Mouse (Mus musculus) kidney, postnatal 25 days (tissue): ENCODE measurements around the gene 1700016K19Rik.

Experiments used
- DNase-seq, 2 experiments: peaks; one replicate each; pipeline ENCODE4 v3.0.0; 2021; ENCODE audit warnings: mixed read lengths in 2 of 2

Gene 1700016K19Rik

GRCm38 (mm10) chr11:76035182-76035581 is 35.5 kb downstream of the 1700016K19Rik start:
- DNase-seq: no peak

GRCm38 (mm10) chr11:76037581-76038294 is 38.0 kb downstream of the 1700016K19Rik start:
- peak in 1 of 2 experiments; percentile 61 for DNase-seq

GRCm38 (mm10) chr11:76039271-76040053 is 39.8 kb downstream of the 1700016K19Rik start:
- no peak for DNase-seq

GRCm38 (mm10) chr11:76040106-76040505 is 40.4 kb downstream of the 1700016K19Rik start:
- no peak for DNase-seq

GRCm38 (mm10) chr11:76040761-76041376 is 41.2 kb downstream of the 1700016K19Rik start:
- DNase-seq: no peak

- no peak for DNase-seq
These were observed 42.4 kb downstream of the 1700016K19Rik start for GRCm38 (mm10) chr11:76042041-76042638.

- DNase-seq: peak; percentile 52 to 71
These were observed 43.2 kb downstream of the 1700016K19Rik start for GRCm38 (mm10) chr11:76042882-76043281.

GRCm38 (mm10) chr11:76044468-76044867 is 44.8 kb downstream of the 1700016K19Rik start:
- DNase-seq: no peak

- no peak for DNase-seq
These were observed 45.7 kb downstream of the 1700016K19Rik start for GRCm38 (mm10) chr11:76045367-76045766.

- DNase-seq: no peak
These were observed 50.8 kb downstream of the 1700016K19Rik start for GRCm38 (mm10) chr11:76050509-76050908.

GRCm38 (mm10) chr11:76050967-76051512 is 51.3 kb downstream of the 1700016K19Rik start:
- DNase-seq: no peak

- DNase-seq: no peak
These were observed 52.8 kb downstream of the 1700016K19Rik start for GRCm38 (mm10) chr11:76052496-76052895.
